8 mouse cellular contexts compared by ENCODE assay signal in the genomic region with DNA sequence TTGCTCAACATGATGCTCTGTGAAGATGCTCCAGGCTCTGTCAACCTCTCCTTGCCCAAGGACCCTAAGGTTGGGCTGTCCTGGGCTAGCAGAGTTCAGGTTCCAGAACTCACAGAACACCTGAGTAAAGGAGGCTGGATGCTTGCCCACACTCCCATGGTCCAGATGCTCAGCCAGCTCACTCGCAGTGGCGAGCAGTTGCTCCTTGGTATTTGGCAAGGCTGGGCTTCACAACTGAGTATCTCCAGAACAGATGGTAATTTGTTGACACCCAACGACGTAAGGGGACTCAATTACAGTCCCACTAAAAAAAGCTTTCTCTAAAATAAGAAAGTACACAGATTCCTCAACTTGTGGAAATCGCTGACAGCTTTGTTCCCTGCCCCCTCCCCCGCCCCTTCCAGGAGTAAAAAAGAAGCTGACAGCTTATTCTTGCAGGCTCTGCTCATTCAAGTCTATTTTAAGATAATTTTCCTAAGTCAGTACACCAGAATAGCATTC.
A peak's percentile ranks its signal among the peaks of the same experiment; 100 is the strongest.
DNase-seq lines count a peak whose midpoint lies in the region; ATAC-seq and TF ChIP-seq lines count a peak whose summit lies in the region.

No protein-coding gene starts in this region.

- TF ChIP-seq CTCF in heart, postnatal 0 days (IDR thresholded peaks at IDR 0.05; ENCODE audit: low read depth): no peak
- TF ChIP-seq CTCF in left cerebral cortex, adult 2 months (IDR thresholded peaks at IDR 0.05): no peak

- intact Hi-C loops in left cerebral cortex, adult 2 months (cut with DNase I): loop anchor here (1.0 to 10.0 kb wide), 5 partner anchors 53 to 164 kb away; no protein-coding TSS in a partner anchor

- no peaks in the 10 kb centered on the region for H3K36me3 ChIP-seq in hindbrain, embryonic 15.5 days
- H3K36me3 ChIP-seq in hindbrain, embryonic 14.5 days (replicated peaks; ENCODE audit: control insufficient read depth, insufficient read depth): no peaks in the 10 kb centered on the region
- H3K36me3 ChIP-seq in heart, postnatal 0 days (replicated peaks; ENCODE audit: control insufficient read depth, insufficient read depth, low read length): no peaks in the 10 kb centered on the region
- no peaks in the 10 kb centered on the region for H3K36me3 ChIP-seq in stomach, embryonic 14.5 days (ENCODE audit: control insufficient read depth, insufficient read depth, low read length)
- no peaks in the 10 kb centered on the region for H3K36me3 ChIP-seq in hindbrain, embryonic 13.5 days

- H3K27ac ChIP-seq in hindbrain, embryonic 15.5 days (replicated peaks): peak overlapping the region; percentile 22; the same call in 1 of the 2 replicates
- no peak overlapping the region for H3K27ac ChIP-seq in hindbrain, embryonic 14.5 days
- peak overlapping the region; percentile 81 for H3K27ac ChIP-seq in heart, postnatal 0 days (ENCODE audit: low read depth)
- peak overlapping the region; percentile 22; the same call in 1 of the 2 replicates for H3K27ac ChIP-seq in left cerebral cortex, adult 2 months
- H3K27ac ChIP-seq in stomach, embryonic 14.5 days (ENCODE audit: low read length): peak overlapping the region; percentile 49; the same call in 1 of the 2 replicates
- no peak overlapping the region for H3K27ac ChIP-seq in hindbrain, embryonic 13.5 days

- no peak for ATAC-seq in hindbrain, embryonic 15.5 days (ENCODE audit: low FRiP score, low read depth)
- ATAC-seq in hindbrain, embryonic 14.5 days (ENCODE audit: low FRiP score): no peak
- peak; percentile 12; the same call in 1 of the 2 replicates for ATAC-seq in heart, postnatal 0 days (ENCODE audit: insufficient read depth, low read depth)
- ATAC-seq in stomach, embryonic 14.5 days (ENCODE audit: insufficient number of reproducible peaks, insufficient read depth, low FRiP score, low read depth): no peak
- ATAC-seq in hindbrain, embryonic 13.5 days (ENCODE audit: low FRiP score): no peak

- H3K4me3 ChIP-seq in hindbrain, embryonic 15.5 days: no peak overlapping the region
- no peak overlapping the region for H3K4me3 ChIP-seq in hindbrain, embryonic 14.5 days (replicated peaks; ENCODE audit: low read length)
- H3K4me3 ChIP-seq in heart, postnatal 0 days (ENCODE audit: low read depth, low read length): no peak overlapping the region
- no peak overlapping the region for H3K4me3 ChIP-seq in left cerebral cortex, adult 2 months
- H3K4me3 ChIP-seq in stomach, embryonic 14.5 days (ENCODE audit: low read depth, low read length): no peak overlapping the region
- no peak overlapping the region for H3K4me3 ChIP-seq in hindbrain, embryonic 13.5 days

- WGBS in hindbrain, embryonic 15.5 days: 56% methylated on average over 6 of the region's 6 CpGs
- 70% methylated on average over 6 of the region's 6 CpGs for WGBS in hindbrain, embryonic 14.5 days
- 19% methylated on average over 6 of the region's 6 CpGs for WGBS in heart, postnatal 0 days
- 41% methylated on average over 6 of the region's 6 CpGs for WGBS in stomach, embryonic 14.5 days
- WGBS in hindbrain, embryonic 13.5 days: 52% methylated on average over 6 of the region's 6 CpGs

- H3K9ac ChIP-seq in hindbrain, embryonic 15.5 days: no peak overlapping the region
- H3K9ac ChIP-seq in hindbrain, embryonic 14.5 days: no peak overlapping the region
- H3K9ac ChIP-seq in heart, postnatal 0 days (replicated peaks; ENCODE audit: low read depth, low read length): no peak overlapping the region
- H3K9ac ChIP-seq in stomach, embryonic 14.5 days (replicated peaks; ENCODE audit: low read depth, low read length): no peak overlapping the region
- no peak overlapping the region for H3K9ac ChIP-seq in hindbrain, embryonic 13.5 days

- H3K4me1 ChIP-seq in hindbrain, embryonic 15.5 days (replicated peaks): peaks cover 23% of the 10 kb centered on the region
- H3K4me1 ChIP-seq in hindbrain, embryonic 14.5 days (replicated peaks; ENCODE audit: control insufficient read depth, insufficient read depth, low read length): peaks cover 22% of the 10 kb centered on the region
- peaks cover 39% of the 10 kb centered on the region for H3K4me1 ChIP-seq in heart, postnatal 0 days (ENCODE audit: control insufficient read depth, insufficient read depth)
- peaks cover 16% of the 10 kb centered on the region; the same call in 1 of the 2 replicates for H3K4me1 ChIP-seq in stomach, embryonic 14.5 days (ENCODE audit: control insufficient read depth, insufficient read depth, low read length)
- H3K4me1 ChIP-seq in hindbrain, embryonic 13.5 days (replicated peaks): peaks cover 28% of the 10 kb centered on the region

- TF ChIP-seq EP300 in heart, postnatal 0 days (IDR thresholded peaks at IDR 0.05; ENCODE audit: low read depth): no peak

- no peak for DNase-seq in hindbrain, embryonic 14.5 days (ENCODE audit: low spot score)
- peak; percentile 37 to 57 for DNase-seq in cerebellum, postnatal 36 days
- peak; percentile 70 for DNase-seq in heart, postnatal 0 days (ENCODE audit: low spot score)
- peak; percentile 56 to 73 for DNase-seq in left cerebral cortex, adult 2 months (ENCODE audit: extremely low spot score in 1 of 2, low spot score in 2 of 2)
- DNase-seq in spleen, adult 12 weeks (ENCODE audit: low spot score): no peak

- H3K9me3 ChIP-seq in hindbrain, embryonic 15.5 days: no peaks in the 10 kb centered on the region
- no peaks in the 10 kb centered on the region for H3K9me3 ChIP-seq in hindbrain, embryonic 14.5 days (ENCODE audit: control insufficient read depth, low read length)
- H3K9me3 ChIP-seq in heart, postnatal 0 days (replicated peaks; ENCODE audit: control insufficient read depth, low read length): no peaks in the 10 kb centered on the region
- no peaks in the 10 kb centered on the region for H3K9me3 ChIP-seq in stomach, embryonic 14.5 days (ENCODE audit: control insufficient read depth, low read depth, low read length)
- no peaks in the 10 kb centered on the region for H3K9me3 ChIP-seq in hindbrain, embryonic 13.5 days

- H3K27me3 ChIP-seq in hindbrain, embryonic 15.5 days: no peaks in the 10 kb centered on the region
- H3K27me3 ChIP-seq in hindbrain, embryonic 14.5 days (ENCODE audit: control insufficient read depth, insufficient read depth, low read length): no peaks in the 10 kb centered on the region
- no peaks in the 10 kb centered on the region for H3K27me3 ChIP-seq in heart, postnatal 0 days (ENCODE audit: control insufficient read depth, insufficient read depth, low read length)
- no peaks in the 10 kb centered on the region for H3K27me3 ChIP-seq in stomach, embryonic 14.5 days (ENCODE audit: control insufficient read depth, insufficient read depth, low read length)
- H3K27me3 ChIP-seq in hindbrain, embryonic 13.5 days: peaks cover 15% of the 10 kb centered on the region; the same call in 1 of the 2 replicates

- H3K4me2 ChIP-seq in hindbrain, embryonic 15.5 days: no peak overlapping the region
- no peak overlapping the region for H3K4me2 ChIP-seq in hindbrain, embryonic 14.5 days (replicated peaks)
- H3K4me2 ChIP-seq in heart, postnatal 0 days (ENCODE audit: low read depth, low read length): peak overlapping the region; percentile 38; the same call in 1 of the 2 replicates
- peak overlapping the region; percentile 4; the same call in 1 of the 2 replicates for H3K4me2 ChIP-seq in stomach, embryonic 14.5 days (replicated peaks; ENCODE audit: low read depth, low read length)
- no peak overlapping the region for H3K4me2 ChIP-seq in hindbrain, embryonic 13.5 days

Comparison
In these comparisons a context has a peak if more than half of its experiments do, and no peak if none do; other contexts are left out.
1. H3K27ac ChIP-seq: peak in hindbrain, embryonic 15.5 days (single experiment), heart, postnatal 0 days (single experiment), left cerebral cortex, adult 2 months (single experiment) and stomach, embryonic 14.5 days (single experiment); none in hindbrain, embryonic 14.5 days (single experiment) and hindbrain, embryonic 13.5 days (single experiment).
2. H3K4me2 ChIP-seq: peak in heart, postnatal 0 days (single experiment) and stomach, embryonic 14.5 days (single experiment); none in hindbrain, embryonic 15.5 days (single experiment), hindbrain, embryonic 14.5 days (single experiment) and hindbrain, embryonic 13.5 days (single experiment).
3. DNase-seq: peak in cerebellum, postnatal 36 days (2 of 2), heart, postnatal 0 days (single experiment) and left cerebral cortex, adult 2 months (2 of 2); none in hindbrain, embryonic 14.5 days (single experiment) and spleen, adult 12 weeks (single experiment).